Mouse (Mus musculus): Measurements from ENCODE around the gene Casc1. TPM values are rescaled to one million over a fixed set of nuclear protein-coding genes. Genes with fewer than 3 reads are reported as not detected.

The Casc1 gene
- polyA plus RNA-seq, 1 experiment = 1.5 TPM

GRCm38 (mm10) chr6:145179665-145180064, 31.1 kb downstream of the Casc1 start:
- TF ChIP-seq CTCF (IDR thresholded peaks at IDR 0.05; ENCODE audit: extremely low read depth, insufficient read depth, low read length) = peak; percentile 68
- TF ChIP-seq POLR2A (IDR thresholded peaks at IDR 0.05; ENCODE audit: extremely low read depth, insufficient read depth, low read length) = no peak
- no peak overlapping the region for H3K27ac ChIP-seq (ENCODE audit: insufficient read depth, low read length)
- H3K4me3 ChIP-seq (ENCODE audit: insufficient read depth, low read length) = no peak overlapping the region
- H3K4me1 ChIP-seq (ENCODE audit: control insufficient read depth, insufficient read depth, low read length) = no peaks in the 10 kb centered on the region

GRCm38 (mm10) chr6:145176474-145176873, 34.3 kb downstream of the Casc1 start:
- Histone ChIP-seq H3K27ac (ENCODE audit: insufficient read depth, low read length) (no peak overlapping the region), H3K4me1 (ENCODE audit: control insufficient read depth, insufficient read depth, low read length) (no peaks in the 10 kb centered on the region), H3K4me3 (ENCODE audit: insufficient read depth, low read length) (no peak overlapping the region)
- TF ChIP-seq POLR2A (IDR thresholded peaks at IDR 0.05; ENCODE audit: extremely low read depth, insufficient read depth, low read length) (no peak), CTCF (IDR thresholded peaks at IDR 0.05; ENCODE audit: extremely low read depth, insufficient read depth, low read length) (no peak)

GRCm38 (mm10) chr6:145175571-145175981, 35.2 kb downstream of the Casc1 start:
- Histone ChIP-seq H3K4me3 (ENCODE audit: insufficient read depth, low read length) (no peak overlapping the region), H3K4me1 (ENCODE audit: control insufficient read depth, insufficient read depth, low read length) (no peaks in the 10 kb centered on the region), H3K27ac (ENCODE audit: insufficient read depth, low read length) (no peak overlapping the region)
- TF ChIP-seq POLR2A (IDR thresholded peaks at IDR 0.05; ENCODE audit: extremely low read depth, insufficient read depth, low read length) (no peak), CTCF (IDR thresholded peaks at IDR 0.05; ENCODE audit: extremely low read depth, insufficient read depth, low read length) (no peak)

GRCm38 (mm10) chr6:145173781-145174191, 37.0 kb downstream of the Casc1 start:
- Histone ChIP-seq H3K4me1 (ENCODE audit: control insufficient read depth, insufficient read depth, low read length) (no peaks in the 10 kb centered on the region), H3K4me3 (ENCODE audit: insufficient read depth, low read length) (no peak overlapping the region), H3K27ac (ENCODE audit: insufficient read depth, low read length) (no peak overlapping the region)
- TF ChIP-seq CTCF (IDR thresholded peaks at IDR 0.05; ENCODE audit: extremely low read depth, insufficient read depth, low read length) (no peak), POLR2A (IDR thresholded peaks at IDR 0.05; ENCODE audit: extremely low read depth, insufficient read depth, low read length) (no peak)

GRCm38 (mm10) chr6:145171892-145172606, 38.8 kb downstream of the Casc1 start:
- no peak for TF ChIP-seq CTCF (IDR thresholded peaks at IDR 0.05; ENCODE audit: extremely low read depth, insufficient read depth, low read length)
- TF ChIP-seq POLR2A (IDR thresholded peaks at IDR 0.05; ENCODE audit: extremely low read depth, insufficient read depth, low read length) = no peak
- Histone ChIP-seq H3K4me1 (ENCODE audit: control insufficient read depth, insufficient read depth, low read length) (no peaks in the 10 kb centered on the region), H3K4me3 (ENCODE audit: insufficient read depth, low read length) (no peak overlapping the region), H3K27ac (ENCODE audit: insufficient read depth, low read length) (no peak overlapping the region)

- Histone ChIP-seq H3K27ac (ENCODE audit: insufficient read depth, low read length) (no peak overlapping the region), H3K4me1 (ENCODE audit: control insufficient read depth, insufficient read depth, low read length) (no peaks in the 10 kb centered on the region), H3K4me3 (ENCODE audit: insufficient read depth, low read length) (no peak overlapping the region)
- no peak for TF ChIP-seq POLR2A (IDR thresholded peaks at IDR 0.05; ENCODE audit: extremely low read depth, insufficient read depth, low read length)
- no peak for TF ChIP-seq CTCF (IDR thresholded peaks at IDR 0.05; ENCODE audit: extremely low read depth, insufficient read depth, low read length)
These were observed 50.2 kb downstream of the Casc1 start for GRCm38 (mm10) chr6:145160581-145160980.

GRCm38 (mm10) chr6:145158619-145159018, 52.2 kb downstream of the Casc1 start:
- Histone ChIP-seq H3K4me1 (ENCODE audit: control insufficient read depth, insufficient read depth, low read length) (no peaks in the 10 kb centered on the region), H3K27ac (ENCODE audit: insufficient read depth, low read length) (no peak overlapping the region), H3K4me3 (ENCODE audit: insufficient read depth, low read length) (no peak overlapping the region)
- no peak for TF ChIP-seq POLR2A (IDR thresholded peaks at IDR 0.05; ENCODE audit: extremely low read depth, insufficient read depth, low read length)
- no peak for TF ChIP-seq CTCF (IDR thresholded peaks at IDR 0.05; ENCODE audit: extremely low read depth, insufficient read depth, low read length)

- Histone ChIP-seq H3K4me1 (ENCODE audit: control insufficient read depth, insufficient read depth, low read length) (no peaks in the 10 kb centered on the region), H3K27ac (ENCODE audit: insufficient read depth, low read length) (no peak overlapping the region), H3K4me3 (ENCODE audit: insufficient read depth, low read length) (no peak overlapping the region)
- TF ChIP-seq POLR2A (IDR thresholded peaks at IDR 0.05; ENCODE audit: extremely low read depth, insufficient read depth, low read length) = no peak
- TF ChIP-seq CTCF (IDR thresholded peaks at IDR 0.05; ENCODE audit: extremely low read depth, insufficient read depth, low read length) = no peak
These were observed 61.8 kb downstream of the Casc1 start for GRCm38 (mm10) chr6:145149054-145149453.

GRCm38 (mm10) chr6:145147716-145148115, 63.1 kb downstream of the Casc1 start:
- H3K4me3 ChIP-seq (ENCODE audit: insufficient read depth, low read length) = no peak overlapping the region
- TF ChIP-seq CTCF (IDR thresholded peaks at IDR 0.05; ENCODE audit: extremely low read depth, insufficient read depth, low read length) (no peak), POLR2A (IDR thresholded peaks at IDR 0.05; ENCODE audit: extremely low read depth, insufficient read depth, low read length) (no peak)
- H3K4me1 ChIP-seq (ENCODE audit: control insufficient read depth, insufficient read depth, low read length) = no peaks in the 10 kb centered on the region
- no peak overlapping the region for H3K27ac ChIP-seq (ENCODE audit: insufficient read depth, low read length)

GRCm38 (mm10) chr6:145145173-145145572, 65.6 kb downstream of the Casc1 start:
- no peak overlapping the region for H3K27ac ChIP-seq (ENCODE audit: insufficient read depth, low read length)
- TF ChIP-seq POLR2A (IDR thresholded peaks at IDR 0.05; ENCODE audit: extremely low read depth, insufficient read depth, low read length) (no peak), CTCF (IDR thresholded peaks at IDR 0.05; ENCODE audit: extremely low read depth, insufficient read depth, low read length) (no peak)

More at GRCm38 (mm10) chr6:145145173-145145572, 65.6 kb downstream of the Casc1 start:
- no peak overlapping the region for H3K4me3 ChIP-seq (ENCODE audit: insufficient read depth, low read length)
- H3K4me1 ChIP-seq (ENCODE audit: control insufficient read depth, insufficient read depth, low read length) = no peaks in the 10 kb centered on the region

Data from cortical plate, adult 2 months (tissue).